Mouse (Mus musculus) lung, postnatal 0 days (tissue): ENCODE measurements at regions not wholly inside any gene's neighbourhood (a gene's known extent, or its start where the extent isn't known, plus 50 kb on each side); places are given as distances from the start of the nearest gene placed in this dataset.

ENCODE experiments used
- ATAC-seq: fragments of 200-750 bp; cut with Nextera tagmentation; 2 replicates; pipeline ENCODE4 v1.8.0; 2017; ENCODE audit warnings: moderate library complexity
- DNase-seq: peaks from one replicate; pipeline ENCODE4 v3.0.0-alpha.2; 2016; ENCODE audit warnings: low spot score
- H3K27ac ChIP-seq: fragments of 300-500 bp; sonication (generic); 2 replicates; pipeline ENCODE4 v1.5.1; 2014; ENCODE audit warnings: antibody characterized with exemption, mild to moderate bottlenecking, low read length, mixed read lengths
- H3K27me3 ChIP-seq: fragments of 300-500 bp; sonication (generic); replicated peaks from 2 replicates; pipeline ENCODE4 v1.6.1; 2014; ENCODE audit warnings: low read length, mixed read lengths; ENCODE audit not compliant: insufficient read depth
- H3K36me3 ChIP-seq: fragments of 300-500 bp; sonication (generic); 2 replicates; pipeline ENCODE4 v1.6.1; 2014; ENCODE audit warnings: low read length, mixed read lengths; ENCODE audit not compliant: insufficient read depth
- H3K4me1 ChIP-seq: fragments of 300-500 bp; sonication (generic); 2 replicates; pipeline ENCODE4 v1.6.1; 2014; ENCODE audit warnings: antibody characterized with exemption, low read depth, low read length, mixed read lengths; ENCODE audit not compliant: insufficient read depth
- H3K4me2 ChIP-seq: fragments of 300-500 bp; sonication (generic); replicated peaks from 2 replicates; pipeline ENCODE4 v1.6.1; 2014; ENCODE audit warnings: low read depth, mild to moderate bottlenecking, low read length, moderate library complexity, mixed read lengths
- H3K4me3 ChIP-seq: fragments of 300-500 bp; sonication (generic); 2 replicates; pipeline ENCODE4 v1.5.1; 2014; ENCODE audit warnings: low read depth, low read length
- H3K9ac ChIP-seq: fragments of 300-500 bp; sonication (generic); replicated peaks from 2 replicates; pipeline ENCODE4 v1.6.1; 2014; ENCODE audit warnings: low read depth, mild to moderate bottlenecking
- H3K9me3 ChIP-seq: fragments of 300-500 bp; sonication (generic); 2 replicates; pipeline ENCODE4 v1.6.1; 2016; ENCODE audit warnings: low read length, mixed read lengths
- CTCF ChIP-seq: IDR thresholded peaks from 2 replicates; pipeline ENCODE4 v1.5.1; 2016; ENCODE audit warnings: antibody characterized with exemption, mild to moderate bottlenecking
- EP300 ChIP-seq: IDR thresholded peaks from 2 replicates; pipeline ENCODE4 v1.6.1; 2016; ENCODE audit warnings: antibody characterized with exemption, mild to moderate bottlenecking, control low read depth
- WGBS: fragments of 180-500 bp; shearing (Covaris S2); extraction: QIAGEN DNeasy Blood & Tissue Kit; methylation state at CpG from one replicate; pipeline ENCODE4 v1.1.7; 2014; 5-methylcytosine and 5-hydroxymethylcytosine counted together

- 82% methylated on average over 3 of the region's 3 CpGs for WGBS
- Histone ChIP-seq H3K9ac (no peak overlapping the region), H3K4me2 (no peak overlapping the region), H3K36me3 (no peaks in the 10 kb centered on the region), H3K4me3 (no peak overlapping the region), H3K9me3 (no peaks in the 10 kb centered on the region), H3K4me1 (no peaks in the 10 kb centered on the region), H3K27me3 (no peaks in the 10 kb centered on the region), H3K27ac (no peak overlapping the region)
- DNase-seq = no peak
- ATAC-seq = no peak
- TF ChIP-seq CTCF = no peak
- no peak for TF ChIP-seq EP300
These were observed 321.5 kb upstream of the Sall1 start for GRCm38 (mm10) chr8:89365430-89365829.

GRCm38 (mm10) chr8:89358411-89358810 lies 314.4 kb upstream of the Sall1 start:
- Histone ChIP-seq H3K4me3 (no peak overlapping the region), H3K36me3 (no peaks in the 10 kb centered on the region), H3K9me3 (no peaks in the 10 kb centered on the region), H3K4me2 (no peak overlapping the region), H3K4me1 (no peaks in the 10 kb centered on the region), H3K9ac (no peak overlapping the region), H3K27me3 (no peaks in the 10 kb centered on the region), H3K27ac (no peak overlapping the region)
- 62% methylated on average over 4 of the region's 4 CpGs for WGBS
- ATAC-seq (no peak), DNase-seq (no peak)
- TF ChIP-seq EP300 (no peak), CTCF (no peak)

DNA sequence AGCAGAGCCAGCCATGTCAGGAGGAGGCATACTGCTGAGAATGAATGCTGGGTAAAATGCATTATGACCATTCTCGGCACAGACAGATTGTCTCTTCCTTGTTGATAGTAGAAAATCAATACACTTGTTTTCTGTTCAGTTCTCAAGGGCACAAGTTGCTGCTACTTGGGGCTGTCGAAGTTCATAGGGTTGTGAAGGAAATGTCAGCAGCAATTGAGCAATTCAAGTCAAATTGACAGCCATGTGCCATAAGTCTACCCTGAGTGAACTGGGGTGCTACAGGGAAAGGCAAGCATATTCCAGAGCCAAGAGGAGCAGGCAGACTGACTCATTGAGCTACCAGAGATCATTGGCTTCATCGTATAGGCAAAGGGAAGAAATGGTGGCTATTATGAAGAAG lies 301.6 kb upstream of the Sall1 start:
- Histone ChIP-seq H3K27ac (no peak overlapping the region), H3K4me1 (no peaks in the 10 kb centered on the region), H3K4me3 (no peak overlapping the region), H3K27me3 (no peaks in the 10 kb centered on the region), H3K36me3 (no peaks in the 10 kb centered on the region), H3K9ac (no peak overlapping the region), H3K4me2 (no peak overlapping the region), H3K9me3 (no peaks in the 10 kb centered on the region)
- TF ChIP-seq EP300 (no peak), CTCF (no peak)
- DNase-seq = no peak
- no peak for ATAC-seq
- WGBS = 77% methylated on average over 3 of the region's 3 CpGs

GRCm38 (mm10) chr8:89341686-89342085 lies 297.7 kb upstream of the Sall1 start:
- Histone ChIP-seq H3K36me3 (no peaks in the 10 kb centered on the region), H3K27ac (no peak overlapping the region), H3K9me3 (no peaks in the 10 kb centered on the region), H3K9ac (no peak overlapping the region), H3K4me2 (no peak overlapping the region), H3K27me3 (no peaks in the 10 kb centered on the region), H3K4me3 (no peak overlapping the region), H3K4me1 (no peaks in the 10 kb centered on the region)
- ATAC-seq (no peak), DNase-seq (no peak)
- TF ChIP-seq CTCF = no peak
- TF ChIP-seq EP300 = no peak
- 79% methylated on average over 5 of the region's 5 CpGs for WGBS

DNA sequence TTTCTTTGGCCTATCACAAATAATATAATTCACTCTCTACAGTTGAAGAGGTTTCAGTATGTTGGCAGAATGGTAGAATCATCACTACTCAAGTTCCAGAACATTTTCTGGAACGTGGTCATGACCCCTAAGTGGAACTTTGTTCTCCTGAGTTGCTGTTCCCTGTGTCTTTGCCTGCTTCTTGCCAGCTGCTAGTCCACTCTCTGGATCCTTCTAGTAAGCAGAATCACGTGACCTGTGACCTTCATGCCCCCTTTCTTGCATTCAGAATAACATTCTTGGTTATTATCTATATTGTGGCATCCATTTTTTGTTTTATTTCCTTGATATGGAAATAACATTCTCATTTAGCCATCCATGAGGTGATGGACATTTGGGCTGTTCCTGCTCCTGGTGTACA lies 291.5 kb upstream of the Sall1 start:
- TF ChIP-seq CTCF (no peak), EP300 (no peak)
- ATAC-seq (no peak), DNase-seq (no peak)
- no peaks in the 10 kb centered on the region for H3K4me1 ChIP-seq
- H3K4me3 ChIP-seq = no peak overlapping the region
- H3K27me3 ChIP-seq = no peaks in the 10 kb centered on the region
- H3K36me3 ChIP-seq = no peaks in the 10 kb centered on the region
- 51% methylated on average over 2 of the region's 2 CpGs for WGBS
- no peak overlapping the region for H3K9ac ChIP-seq
- no peak overlapping the region for H3K27ac ChIP-seq
- H3K9me3 ChIP-seq = no peaks in the 10 kb centered on the region
- no peak overlapping the region for H3K4me2 ChIP-seq

DNA sequence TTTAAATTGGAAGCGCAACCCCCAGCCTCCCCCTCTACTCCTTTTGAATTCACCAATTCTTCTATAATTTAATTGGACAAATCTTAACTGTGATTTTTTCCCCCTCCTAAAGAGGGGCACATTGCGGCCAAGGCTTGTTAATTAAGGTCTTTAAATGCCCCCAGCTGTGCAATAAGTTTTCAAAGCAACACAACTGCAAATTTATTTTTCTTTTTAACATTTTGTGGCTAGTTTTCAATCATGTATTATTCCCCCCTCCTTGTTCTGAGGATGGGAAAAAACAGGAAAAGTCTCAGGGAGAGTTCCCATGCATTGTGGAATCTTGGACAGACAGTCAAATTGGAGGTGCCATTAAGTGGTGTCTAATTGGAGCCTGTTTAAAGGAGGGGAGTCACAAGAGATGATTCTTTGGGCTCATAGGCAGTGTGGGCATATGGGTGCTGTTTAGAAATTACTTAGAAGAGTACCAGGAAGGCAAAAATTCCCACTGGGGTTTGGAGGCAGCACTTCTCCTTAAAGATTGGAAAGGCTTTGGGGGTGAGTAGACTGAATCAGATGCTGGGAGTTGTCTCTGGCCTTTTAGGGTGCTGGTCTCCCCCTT lies 281.9 kb upstream of the Sall1 start:
- H3K4me1 ChIP-seq = no peaks in the 10 kb centered on the region
- H3K4me3 ChIP-seq = no peak overlapping the region
- H3K9ac ChIP-seq = no peak overlapping the region
- no peaks in the 10 kb centered on the region for H3K27me3 ChIP-seq
- H3K27ac ChIP-seq = no peak overlapping the region
- H3K9me3 ChIP-seq = no peaks in the 10 kb centered on the region
- H3K4me2 ChIP-seq = no peak overlapping the region
- TF ChIP-seq EP300 (no peak), CTCF (no peak)
- no peak for DNase-seq
- H3K36me3 ChIP-seq = no peaks in the 10 kb centered on the region
- no peak for ATAC-seq
- WGBS = 95% methylated on average over 2 of the region's 2 CpGs

DNA sequence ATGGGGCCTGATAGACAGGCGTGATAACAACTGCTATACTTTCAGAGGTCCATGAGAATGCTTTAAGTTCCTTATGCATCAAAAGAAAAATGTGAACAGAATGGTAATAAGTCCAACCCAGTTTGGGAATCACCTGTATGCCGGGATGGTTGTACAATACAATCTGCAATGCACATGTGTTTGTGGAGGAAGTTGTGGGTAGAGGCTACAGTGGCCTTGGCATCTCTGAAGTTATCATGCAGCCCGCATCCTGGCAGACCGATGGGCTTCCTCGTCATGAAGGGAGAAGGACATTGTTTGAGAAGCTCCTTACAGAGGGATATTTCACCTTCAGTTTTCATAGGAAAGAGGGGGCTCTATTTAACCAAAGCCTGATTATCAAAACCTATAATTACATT lies 281.3 kb upstream of the Sall1 start:
- Histone ChIP-seq H3K4me2 (no peak overlapping the region), H3K27me3 (no peaks in the 10 kb centered on the region), H3K9ac (no peak overlapping the region), H3K4me3 (no peak overlapping the region), H3K9me3 (no peaks in the 10 kb centered on the region), H3K27ac (no peak overlapping the region), H3K4me1 (no peaks in the 10 kb centered on the region), H3K36me3 (no peaks in the 10 kb centered on the region)
- ATAC-seq (no peak), DNase-seq (no peak)
- WGBS = 86% methylated on average over 5 of the region's 5 CpGs
- no peak for TF ChIP-seq CTCF
- TF ChIP-seq EP300 = no peak
